In genomic region chr9:22051958-22052254, GRCm38 (mm10) we compare ENCODE assay signal across 8 mouse cellular contexts. TPM values are rescaled to one million over a fixed set of nuclear protein-coding genes. Genes with fewer than 3 reads are reported as not detected.
DNase-seq lines count a peak whose midpoint lies in the region; ATAC-seq lines count a peak whose summit lies in the region.

TSS of gene Elavl3 (minus strand) at chr9:22052023.

- DNase-seq in CD4-positive, CD25-positive, alpha-beta regulatory T cell, adult 2 months (ENCODE audit: low read depth, low spot score) = peak; percentile 53
- peak; percentile 35 for DNase-seq in CD4-positive helper T cell, adult 2 months (ENCODE audit: low read depth, low spot score)
- peak; percentile 85 for DNase-seq in embryo, embryonic 11 days
- peak; percentile 51 for DNase-seq in induced T-regulatory cell, adult 2 months (ENCODE audit: low read depth)
- DNase-seq in liver, embryonic 13.5 days = no peak
- DNase-seq in right cerebral cortex, postnatal 4 days = peak; percentile 91
- DNase-seq in gastrocnemius, adult 8-10 months (ENCODE audit: low spot score in 2 of 2) = no peak

- H3K9me3 ChIP-seq in liver, embryonic 13.5 days (replicated peaks) = no peaks in the 10 kb centered on the region

- no peak for ATAC-seq in CD4-positive, CD25-positive, alpha-beta regulatory T cell, adult 4 months
- ATAC-seq in liver, embryonic 13.5 days (ENCODE audit: low read depth) = no peak

- peaks cover 44% of the 10 kb centered on the region for H3K4me1 ChIP-seq in liver, embryonic 13.5 days (replicated peaks)

- H3K4me2 ChIP-seq in liver, embryonic 13.5 days = peak within 1 kb of the TSS; percentile 68

- H3K36me3 ChIP-seq in liver, embryonic 13.5 days = peaks cover 1% of the 10 kb centered on the region; the same call in 1 of the 2 replicates

- no peak within 1 kb of the TSS for H3K27ac ChIP-seq in liver, embryonic 13.5 days

- H3K9ac ChIP-seq in liver, embryonic 13.5 days = no peak within 1 kb of the TSS

- H3K27me3 ChIP-seq in liver, embryonic 13.5 days = peaks cover 87% of the 10 kb centered on the region

- 2% methylated on average over 26 of the region's 28 CpGs for WGBS in liver, embryonic 13.5 days (ENCODE audit: insufficient replicate concordance)

- H3K4me3 ChIP-seq in liver, embryonic 13.5 days (replicated peaks) = peak within 1 kb of the TSS; percentile 40

RNA-seq across cellular contexts. Expression of gene Elavl3, which starts in this region (rescaled TPM):
- polyA plus RNA-seq in CD4-positive, CD25-positive, alpha-beta regulatory T cell, adult 4 months (2017; shearing (Covaris generic)) = under 1 TPM in 1 of 2 experiments, not detected in 1; 0.07 TPM
- polyA plus RNA-seq in liver, embryonic 13.5 days (2015; fragmentation: Nextera tagmentation; extraction: Ambion mirVana) = 0.05 and 0.08 TPM in 2 replicates
- under 1 TPM in 1 of 4 experiments, not detected in 3; 0.08 TPM for total RNA-seq in gastrocnemius, adult 8-10 months (2022)

Comparison
In these comparisons a context has a peak if more than half of its experiments do, and no peak if none do; other contexts are left out.
1. DNase-seq: peak in CD4-positive, CD25-positive, alpha-beta regulatory T cell, adult 2 months (single experiment), CD4-positive helper T cell, adult 2 months (single experiment), embryo, embryonic 11 days (single experiment), induced T-regulatory cell, adult 2 months (single experiment) and right cerebral cortex, postnatal 4 days (single experiment); none in liver, embryonic 13.5 days (single experiment) and gastrocnemius, adult 8-10 months (0 of 2).